Mouse (Mus musculus): ENCODE results near the gene Adam17. TPM values are rescaled to one million over a fixed set of nuclear protein-coding genes. Genes with fewer than 3 reads are reported as not detected.

Adam17 gene
- total RNA-seq, 2 experiments from 2014 or later: 19.3 to 33.8 TPM

DNA sequence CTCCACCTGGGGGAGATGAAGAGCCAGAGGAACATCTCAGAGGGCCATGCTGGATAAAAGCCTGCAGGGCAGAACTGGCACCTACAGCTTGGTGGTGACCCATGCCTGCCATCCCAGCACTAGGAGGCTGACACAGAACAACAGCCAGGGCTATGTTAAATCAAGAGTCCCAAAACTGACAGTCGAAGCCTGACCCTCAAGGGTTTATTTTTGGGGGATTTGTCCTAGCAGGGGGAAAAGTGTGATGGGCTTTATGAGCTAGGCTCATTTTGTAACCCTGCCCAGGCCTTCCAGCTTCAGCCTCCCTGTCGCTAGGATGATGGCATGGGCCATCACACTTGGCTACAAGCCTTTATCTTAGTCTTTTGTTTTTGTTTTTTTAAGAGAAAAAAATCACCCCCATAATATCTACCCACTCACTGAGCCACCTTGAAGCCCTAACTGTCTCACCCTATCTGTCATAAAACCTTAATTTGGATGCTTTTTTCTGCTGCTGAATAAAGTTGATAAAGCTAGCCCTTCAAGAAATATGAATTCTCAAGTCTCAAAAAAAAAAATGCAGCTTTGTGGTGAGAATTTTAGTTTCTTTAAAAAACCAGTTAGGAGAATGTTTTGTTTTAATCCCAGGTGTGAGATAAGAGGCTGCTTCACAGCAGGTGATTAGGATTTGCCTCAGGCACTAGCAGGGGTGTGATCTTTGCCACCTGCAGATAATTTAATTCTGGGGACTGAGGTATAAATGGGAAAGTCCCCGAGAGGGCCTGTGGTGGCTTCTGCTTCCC lies 2.1 kb upstream of the Adam17 start:
- H3K4me3 ChIP-seq: no peak overlapping the region
- H3K27ac ChIP-seq: no peak overlapping the region
- intact Hi-C loops (cut with DNase I): loop anchor here (2.0 to 10.0 kb wide), 3 partner anchors 39 to 169 kb away; no protein-coding TSS in a partner anchor
- TF ChIP-seq CTCF (IDR thresholded peaks at IDR 0.05): no peak
- no peak for DNase-seq

- TF ChIP-seq CTCF (IDR thresholded peaks at IDR 0.05): no peak
- no peak for DNase-seq
- intact Hi-C loops (cut with DNase I): loop anchor here (2.0 to 10.0 kb wide), 4 partner anchors 41 to 171 kb away; partner anchors contain the start of genes Cpsf3 and Itgb1bp1
- peak overlapping the region; percentile 98 for H3K4me3 ChIP-seq
- H3K27ac ChIP-seq: peak overlapping the region; percentile 96
These were observed 516 bp upstream of the Adam17 start for GRCm38 (mm10) chr12:21373820-21374475.

DNA sequence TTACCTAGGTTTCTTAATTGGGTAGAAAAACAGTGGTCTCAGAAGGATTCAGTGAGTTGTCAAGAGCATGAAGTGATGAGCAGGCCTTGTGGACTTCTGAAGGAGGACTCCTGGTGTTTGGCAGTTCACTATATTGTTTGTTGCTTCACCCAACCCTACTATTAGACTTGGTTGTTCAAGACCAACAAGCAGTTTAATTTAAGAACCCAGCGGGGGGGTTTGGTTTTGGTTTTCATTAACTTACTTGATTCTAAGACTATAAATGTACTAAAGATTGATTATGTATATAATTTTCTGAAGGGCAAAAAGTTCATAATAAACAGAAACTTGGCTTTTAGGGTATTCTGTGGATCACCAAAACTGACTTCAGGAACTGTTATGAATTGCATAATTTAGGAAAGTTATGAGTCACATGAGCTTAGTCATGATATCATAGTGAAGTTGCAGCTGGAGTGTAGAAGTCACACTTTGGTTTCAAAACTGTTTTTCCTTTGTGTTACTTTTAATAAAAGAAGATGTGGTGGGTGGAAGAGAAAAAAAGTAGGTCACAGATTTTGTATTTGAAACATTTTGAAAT lies 3.3 kb downstream of the Adam17 start:
- TF ChIP-seq CTCF (IDR thresholded peaks at IDR 0.05): no peak
- H3K4me3 ChIP-seq: no peak overlapping the region
- DNase-seq: no peak
- intact Hi-C loops (cut with DNase I): loop anchor here (5.0 to 10.0 kb wide), 3 partner anchors 83 to 175 kb away; partner anchors contain the start of genes Cpsf3 and Itgb1bp1
- H3K27ac ChIP-seq: peak overlapping the region; percentile 57

- intact Hi-C loops (cut with DNase I): no loop called here
- no peak for TF ChIP-seq CTCF (IDR thresholded peaks at IDR 0.05)
- Histone ChIP-seq H3K27ac (peak overlapping the region; percentile 66), H3K4me3 (no peak overlapping the region)
- no peak for DNase-seq
These were observed 4.4 kb downstream of the Adam17 start for GRCm38 (mm10) chr12:21369087-21369410.

DNA sequence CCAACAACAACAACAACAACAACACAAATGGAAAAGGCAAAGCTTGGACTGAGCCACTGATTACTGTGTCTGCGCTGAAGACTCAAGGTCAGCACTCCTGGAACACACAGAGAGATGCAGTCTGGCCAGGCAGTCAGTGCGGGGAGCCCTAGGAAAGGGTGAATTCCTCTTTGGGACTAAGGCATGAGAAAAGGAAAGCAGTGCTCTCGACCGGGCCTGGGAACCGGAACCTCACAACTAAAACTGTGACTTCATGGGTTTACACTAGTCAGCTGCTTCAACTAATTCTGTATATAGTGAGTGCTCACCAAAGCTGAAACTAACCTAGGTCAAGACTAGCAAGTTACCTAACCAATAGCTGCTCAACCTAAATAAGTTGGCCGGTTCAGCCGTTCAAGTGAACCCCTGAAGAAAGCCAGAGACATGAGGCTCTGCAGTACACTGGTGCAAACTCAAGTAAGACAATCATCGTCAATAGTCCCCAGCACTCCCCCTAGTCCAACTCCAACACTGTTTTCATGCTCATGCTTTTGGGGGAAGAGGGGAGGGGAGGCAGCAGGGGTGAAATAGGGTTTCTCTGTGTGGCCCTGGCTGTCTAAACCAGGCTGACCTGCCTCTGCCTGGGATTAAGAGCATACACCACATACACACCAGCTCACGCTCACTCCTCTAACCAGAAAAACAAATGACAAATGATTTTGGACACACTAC lies 4.9 kb downstream of the Adam17 start:
- DNase-seq: no peak
- H3K27ac ChIP-seq: peak overlapping the region; percentile 66
- no peak for TF ChIP-seq CTCF (IDR thresholded peaks at IDR 0.05)
- H3K4me3 ChIP-seq: peak overlapping the region; percentile 19
- intact Hi-C loops (cut with DNase I): no loop called here

DNA sequence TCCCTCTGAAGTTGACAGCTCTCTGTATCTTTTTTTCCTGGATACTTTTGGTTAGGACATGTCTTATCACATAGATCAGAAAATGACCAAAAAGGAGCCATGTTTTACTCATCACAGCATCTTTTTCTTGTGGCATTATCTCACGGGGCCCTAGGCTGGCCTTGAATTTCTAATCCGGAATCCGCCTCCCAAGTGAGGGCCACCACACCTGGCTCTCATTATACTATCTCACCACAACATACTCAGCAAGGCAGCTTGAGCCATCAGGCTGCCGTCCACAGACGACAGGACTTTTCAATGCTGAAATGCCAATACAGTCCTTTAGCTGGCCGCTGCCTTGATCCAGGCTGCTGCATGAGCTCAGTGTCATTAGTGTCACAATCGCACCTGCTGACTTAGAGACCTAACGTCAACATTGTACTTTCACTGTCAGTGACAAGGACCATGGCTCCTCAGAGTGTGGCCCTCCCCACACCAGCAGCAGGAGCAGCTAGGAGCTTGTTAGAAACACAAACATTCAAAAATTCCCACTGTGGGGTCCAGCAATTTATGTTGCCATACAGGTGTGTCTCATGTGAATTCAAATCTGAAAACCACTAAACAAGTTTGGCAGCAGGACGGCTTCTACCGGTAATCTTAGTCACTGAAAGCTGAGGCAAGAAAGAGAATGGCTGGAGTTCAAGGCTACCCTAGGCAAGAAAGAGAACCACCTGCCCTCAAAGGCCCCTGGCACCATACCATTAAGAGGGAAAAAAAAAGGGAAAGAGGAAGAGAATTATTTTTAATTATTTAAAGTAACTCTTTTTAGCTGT lies 8.6 kb downstream of the Adam17 start:
- DNase-seq: no peak
- H3K4me3 ChIP-seq: no peak overlapping the region
- intact Hi-C loops (cut with DNase I): no loop called here
- TF ChIP-seq CTCF (IDR thresholded peaks at IDR 0.05): no peak
- H3K27ac ChIP-seq: peak overlapping the region; percentile 28

GRCm38 (mm10) chr12:21363195-21363594 lies 10.2 kb downstream of the Adam17 start:
- peak overlapping the region; percentile 62 for H3K27ac ChIP-seq
- no peak for DNase-seq
- H3K4me3 ChIP-seq: peak overlapping the region; percentile 14; the same call in 1 of the 2 replicates
- intact Hi-C loops (cut with DNase I): no loop called here
- no peak for TF ChIP-seq CTCF (IDR thresholded peaks at IDR 0.05)

DNA sequence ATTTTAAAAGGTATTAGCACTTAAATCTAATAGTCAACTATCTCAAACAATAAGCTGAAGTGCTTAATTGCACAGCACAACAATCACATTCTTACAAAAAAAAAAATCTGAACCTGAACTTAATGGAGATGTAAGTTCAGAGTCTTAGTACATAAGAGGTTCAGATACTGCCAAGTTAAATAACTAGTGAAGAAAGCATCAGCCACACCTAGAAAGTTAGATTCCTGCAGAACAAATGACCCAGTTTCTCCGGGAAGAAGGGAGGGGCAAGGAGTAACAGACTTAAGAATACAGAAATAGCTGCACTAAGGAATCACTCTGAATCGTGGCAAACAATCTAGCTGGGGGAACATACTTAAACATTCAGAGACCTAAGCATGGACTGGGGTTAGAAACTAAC lies 10.7 kb downstream of the Adam17 start:
- peak overlapping the region; percentile 14; the same call in 1 of the 2 replicates for H3K4me3 ChIP-seq
- peak overlapping the region; percentile 62 for H3K27ac ChIP-seq
- intact Hi-C loops (cut with DNase I): no loop called here
- no peak for TF ChIP-seq CTCF (IDR thresholded peaks at IDR 0.05)
- no peak for DNase-seq

DNA sequence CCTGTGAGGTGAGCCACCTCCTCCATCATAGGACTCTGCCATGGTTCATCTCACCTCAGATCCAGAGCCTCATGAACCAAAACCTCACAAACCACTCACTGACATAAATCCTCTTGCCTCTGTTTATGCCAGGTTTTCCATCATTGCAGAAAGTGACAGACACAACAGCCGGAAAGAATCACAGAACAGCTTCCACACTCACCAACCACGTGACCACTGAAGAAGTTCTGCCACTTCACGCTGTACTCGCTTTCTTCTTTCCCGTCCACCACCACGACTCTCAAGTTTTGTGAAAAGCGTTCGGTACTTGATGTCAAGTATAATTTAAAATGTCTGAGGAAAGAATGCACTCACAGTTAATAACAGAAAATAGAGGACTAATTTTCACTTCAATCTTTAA lies 19.8 kb downstream of the Adam17 start:
- TF ChIP-seq CTCF (IDR thresholded peaks at IDR 0.05): no peak
- Histone ChIP-seq H3K27ac (no peak overlapping the region), H3K4me3 (no peak overlapping the region)
- intact Hi-C loops (cut with DNase I): no loop called here
- no peak for DNase-seq

DNA sequence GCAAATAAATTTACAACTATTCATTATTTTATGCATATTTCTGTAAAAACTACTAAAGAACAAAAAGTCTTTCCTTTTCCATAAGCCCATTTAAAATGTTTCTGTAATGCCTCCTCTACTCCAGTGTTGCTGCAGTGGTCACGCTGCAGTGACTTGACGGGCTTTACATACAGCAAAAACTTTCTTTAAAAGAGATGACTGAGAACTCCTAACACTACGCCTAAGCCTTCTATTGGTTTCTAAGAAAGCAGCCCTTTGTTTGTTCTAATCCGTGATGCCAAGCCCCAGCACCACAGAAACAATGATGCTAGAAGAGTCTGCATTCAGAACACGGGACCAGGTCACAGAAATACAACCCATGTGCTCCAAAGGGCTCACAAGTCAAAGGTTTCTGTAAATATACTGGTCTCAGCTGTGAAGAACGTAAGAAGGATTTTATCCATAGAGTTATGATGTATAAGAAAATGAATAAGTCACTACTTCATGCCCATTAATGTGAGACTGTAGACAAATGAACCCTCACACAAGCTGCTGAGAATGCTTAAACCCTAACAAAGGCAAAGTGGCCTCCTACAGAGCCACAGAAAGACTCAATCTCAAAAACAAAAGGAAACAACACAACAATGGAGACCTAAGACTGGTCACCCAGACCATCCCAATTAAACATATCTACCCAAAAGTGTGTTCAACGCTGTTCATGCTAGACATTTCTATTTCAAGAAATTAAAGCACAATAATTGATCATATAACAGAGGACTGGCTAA lies 23.1 kb downstream of the Adam17 start:
- TF ChIP-seq CTCF (IDR thresholded peaks at IDR 0.05): no peak
- DNase-seq: no peak
- Histone ChIP-seq H3K27ac (no peak overlapping the region), H3K4me3 (no peak overlapping the region)
- intact Hi-C loops (cut with DNase I): no loop called here

DNA sequence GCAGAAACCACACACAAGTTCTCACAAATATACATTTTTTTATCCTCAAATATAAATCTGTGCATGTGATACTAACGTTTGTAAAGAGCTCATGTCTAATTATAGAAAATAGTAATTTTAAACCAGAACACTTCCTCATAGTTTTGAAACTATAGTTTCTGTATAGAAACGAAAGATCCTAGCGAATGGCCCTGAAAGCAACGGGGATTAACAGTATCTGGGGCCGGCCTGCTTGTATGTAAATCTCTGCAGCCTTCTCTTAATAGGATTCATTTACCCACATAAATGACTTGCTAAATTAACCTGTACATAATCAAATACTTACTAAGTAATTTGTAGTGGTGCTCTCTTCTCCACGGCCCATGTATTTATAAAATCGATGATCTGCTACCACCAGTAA lies 26.5 kb downstream of the Adam17 start:
- intact Hi-C loops (cut with DNase I): no loop called here
- DNase-seq: no peak
- no peak overlapping the region for H3K4me3 ChIP-seq
- H3K27ac ChIP-seq: no peak overlapping the region
- TF ChIP-seq CTCF (IDR thresholded peaks at IDR 0.05): no peak

All from gastrocnemius, adult 2 months (tissue).